Mouse (Mus musculus) stomach, embryonic 15.5 days (tissue): ENCODE measurements around the gene Dguok. TPM values are rescaled to one million over a fixed set of nuclear protein-coding genes. Genes with fewer than 3 reads are reported as not detected.

Experiments
- ATAC-seq: fragments of 200-750 bp; cut with Nextera tagmentation; 2 replicates; pipeline ENCODE4 v1.8.0; 2017; ENCODE audit warnings: low read depth, moderate number of reproducible peaks, moderate TSS enrichment; ENCODE audit not compliant: insufficient read depth, low FRiP score
- H3K27ac ChIP-seq: fragments of 300-500 bp; sonication (generic); 2 replicates; pipeline ENCODE4 v1.5.1; 2015; ENCODE audit warnings: mild to moderate bottlenecking, inconsistent platforms
- H3K27me3 ChIP-seq: fragments of 300-500 bp; sonication (generic); replicated peaks from 2 replicates; pipeline ENCODE4 v1.6.1; 2015; ENCODE audit warnings: inconsistent platforms
- H3K36me3 ChIP-seq: fragments of 300-500 bp; sonication (generic); 2 replicates; pipeline ENCODE4 v1.6.1; 2015; ENCODE audit warnings: inconsistent platforms
- H3K4me1 ChIP-seq: fragments of 300-500 bp; sonication (generic); 2 replicates; pipeline ENCODE4 v1.6.1; 2015; ENCODE audit warnings: inconsistent platforms
- H3K4me2 ChIP-seq: fragments of 300-500 bp; sonication (generic); 2 replicates; pipeline ENCODE4 v1.6.1; 2015; ENCODE audit warnings: mild to moderate bottlenecking, inconsistent platforms
- H3K4me3 ChIP-seq: fragments of 300-500 bp; sonication (generic); replicated peaks from 2 replicates; pipeline ENCODE4 v1.5.1; 2015; ENCODE audit warnings: inconsistent platforms
- H3K9ac ChIP-seq: fragments of 300-500 bp; sonication (generic); 2 replicates; pipeline ENCODE4 v1.6.1; 2015; ENCODE audit warnings: inconsistent platforms
- H3K9me3 ChIP-seq: fragments of 300-500 bp; sonication (generic); 2 replicates; pipeline ENCODE4 v1.6.1; 2016; ENCODE audit warnings: inconsistent platforms
- WGBS: fragments of 180-500 bp; shearing (Covaris S2); methylation state at CpG from one replicate; pipeline ENCODE4 v1.1.7; 2015; 5-methylcytosine and 5-hydroxymethylcytosine counted together
- polyA plus RNA-seq: library from polyadenylated mRNA; unstranded; fragments of >200 nt; fragmentation: Nextera tagmentation; extraction: Ambion mirVana; gene quantifications from 2 replicates; pipeline ENCODE4 v1.2.1, GENCODE M21; 2015

Dguok gene
- polyA plus RNA-seq, 1 experiment from 2014 or later, result 76.2 TPM

- WGBS, result 81% methylated on average over 3 of the region's 3 CpGs
- H3K27me3 ChIP-seq, result no peaks in the 10 kb centered on the region
- H3K9me3 ChIP-seq, result no peaks in the 10 kb centered on the region
- ATAC-seq, result no peak
- H3K9ac ChIP-seq, result no peak overlapping the region
- 0 out of 2 replicates have a peak, but pooled peaks cover 6% of the 10 kb centered on the region for H3K4me1 ChIP-seq
- no peaks in the 10 kb centered on the region for H3K36me3 ChIP-seq
- H3K27ac ChIP-seq, result no peak overlapping the region
- no peak overlapping the region for H3K4me3 ChIP-seq
- no peak overlapping the region for H3K4me2 ChIP-seq
Measured at GRCm38 (mm10) chr6:83518637-83519036, 11.9 kb upstream of the Dguok start.

- Histone ChIP-seq H3K4me1 (no peaks in the 10 kb centered on the region), H3K9me3 (no peaks in the 10 kb centered on the region), H3K9ac (no peak overlapping the region), H3K27ac (no peak overlapping the region), H3K4me3 (no peak overlapping the region), H3K27me3 (no peaks in the 10 kb centered on the region), H3K36me3 (no peaks in the 10 kb centered on the region), H3K4me2 (no peak overlapping the region)
- no peak for ATAC-seq
- WGBS, result 66% methylated on average over 3 of the region's 3 CpGs
Measured at GRCm38 (mm10) chr6:83515172-83515571, 8.4 kb upstream of the Dguok start.

GRCm38 (mm10) chr6:83512495-83512894, 5.7 kb upstream of the Dguok start:
- H3K4me3 ChIP-seq, result no peak overlapping the region
- H3K36me3 ChIP-seq, result no peaks in the 10 kb centered on the region
- H3K9me3 ChIP-seq, result no peaks in the 10 kb centered on the region
- H3K27ac ChIP-seq, result no peak overlapping the region
- H3K4me2 ChIP-seq, result no peak overlapping the region
- ATAC-seq, result no peak
- WGBS, result 21% methylated on average over 1 of the region's 1 CpGs
- no peak overlapping the region for H3K9ac ChIP-seq
- no peaks in the 10 kb centered on the region for H3K4me1 ChIP-seq
- no peaks in the 10 kb centered on the region for H3K27me3 ChIP-seq

- Histone ChIP-seq H3K4me1 (peaks cover 5% of the 10 kb centered on the region; the same call in 1 of the 2 replicates), H3K4me3 (no peak overlapping the region), H3K36me3 (no peaks in the 10 kb centered on the region), H3K9ac (no peak overlapping the region), H3K4me2 (no peak overlapping the region), H3K27me3 (no peaks in the 10 kb centered on the region), H3K9me3 (no peaks in the 10 kb centered on the region), H3K27ac (no peak overlapping the region)
- ATAC-seq, result no peak
- WGBS, result 56% methylated on average over 2 of the region's 2 CpGs
Measured at GRCm38 (mm10) chr6:83510210-83510609, 3.4 kb upstream of the Dguok start.

- peaks cover 11% of the 10 kb centered on the region; the same call in 1 of the 2 replicates for H3K4me1 ChIP-seq
- ATAC-seq, result no peak
- no peaks in the 10 kb centered on the region for H3K9me3 ChIP-seq
- no peak overlapping the region for H3K4me2 ChIP-seq
- WGBS, result 32% methylated on average over 8 of the region's 8 CpGs
- H3K36me3 ChIP-seq, result no peaks in the 10 kb centered on the region
- no peak overlapping the region for H3K27ac ChIP-seq
- no peak overlapping the region for H3K9ac ChIP-seq
- H3K27me3 ChIP-seq, result no peaks in the 10 kb centered on the region
- no peak overlapping the region for H3K4me3 ChIP-seq
Measured at GRCm38 (mm10) chr6:83509442-83509841, 2.7 kb upstream of the Dguok start.

GRCm38 (mm10) chr6:83507168-83507546, 388 bp upstream of the Dguok start:
- no peaks in the 10 kb centered on the region for H3K9me3 ChIP-seq

GRCm38 (mm10) chr6:83505554-83505953, 1.2 kb downstream of the Dguok start:
- Histone ChIP-seq H3K4me2 (peak overlapping the region; percentile 66; the same call in 1 of the 2 replicates), H3K9me3 (no peaks in the 10 kb centered on the region), H3K9ac (no peak overlapping the region), H3K4me1 (peaks cover 11% of the 10 kb centered on the region; the same call in 1 of the 2 replicates), H3K36me3 (no peaks in the 10 kb centered on the region), H3K4me3 (peak overlapping the region; percentile 88; the same call in 1 of the 2 replicates), H3K27me3 (no peaks in the 10 kb centered on the region), H3K27ac (no peak overlapping the region)
- 87% methylated on average over 4 of the region's 4 CpGs for WGBS
- ATAC-seq, result no peak

More at GRCm38 (mm10) chr6:83507168-83507546, 388 bp upstream of the Dguok start:
- WGBS, result 22% methylated on average over 6 of the region's 6 CpGs
- Histone ChIP-seq H3K4me3 (peak overlapping the region; percentile 88), H3K27ac (peak overlapping the region; percentile 99; the same call in 1 of the 2 replicates), H3K36me3 (no peaks in the 10 kb centered on the region), H3K27me3 (no peaks in the 10 kb centered on the region), H3K4me1 (peaks cover 11% of the 10 kb centered on the region; the same call in 1 of the 2 replicates), H3K9ac (no peak overlapping the region), H3K4me2 (peak overlapping the region; percentile 66)
- ATAC-seq, result no peak

- no peak overlapping the region for H3K9ac ChIP-seq
- WGBS, result 69% methylated on average over 3 of the region's 3 CpGs
- no peaks in the 10 kb centered on the region; the same call in 1 of the 2 replicates for H3K36me3 ChIP-seq
- peaks cover 11% of the 10 kb centered on the region; the same call in 1 of the 2 replicates for H3K4me1 ChIP-seq
- H3K4me3 ChIP-seq, result no peak overlapping the region
- H3K4me2 ChIP-seq, result no peak overlapping the region
- H3K9me3 ChIP-seq, result no peaks in the 10 kb centered on the region
- no peak overlapping the region for H3K27ac ChIP-seq
- H3K27me3 ChIP-seq, result no peaks in the 10 kb centered on the region
- ATAC-seq, result no peak
Measured at GRCm38 (mm10) chr6:83503361-83503760, 3.4 kb downstream of the Dguok start.

- Histone ChIP-seq H3K36me3 (no peaks in the 10 kb centered on the region; the same call in 1 of the 2 replicates), H3K27me3 (no peaks in the 10 kb centered on the region), H3K9me3 (no peaks in the 10 kb centered on the region), H3K9ac (no peak overlapping the region), H3K4me3 (no peak overlapping the region), H3K27ac (peak overlapping the region; percentile 9; the same call in 1 of the 2 replicates), H3K4me2 (no peak overlapping the region), H3K4me1 (peaks cover 11% of the 10 kb centered on the region; the same call in 1 of the 2 replicates)
- no peak for ATAC-seq
- 85% methylated on average over 3 of the region's 3 CpGs for WGBS
Measured at GRCm38 (mm10) chr6:83502656-83503055, 4.1 kb downstream of the Dguok start.

GRCm38 (mm10) chr6:83501524-83502310, 5.1 kb downstream of the Dguok start:
- no peak overlapping the region for H3K9ac ChIP-seq
- peak overlapping the region; percentile 56; the same call in 1 of the 2 replicates for H3K27ac ChIP-seq

GRCm38 (mm10) chr6:83500462-83500861, 6.3 kb downstream of the Dguok start:
- no peaks in the 10 kb centered on the region for H3K9me3 ChIP-seq
- H3K4me1 ChIP-seq, result 0 out of 2 replicates have a peak, but pooled peaks cover 9% of the 10 kb centered on the region
- H3K4me2 ChIP-seq, result no peak overlapping the region
- no peak overlapping the region for H3K4me3 ChIP-seq
- 57% methylated on average over 3 of the region's 3 CpGs for WGBS
- no peak for ATAC-seq
- H3K9ac ChIP-seq, result no peak overlapping the region
- H3K27me3 ChIP-seq, result no peaks in the 10 kb centered on the region
- H3K27ac ChIP-seq, result no peak overlapping the region
- H3K36me3 ChIP-seq, result no peaks in the 10 kb centered on the region; the same call in 1 of the 2 replicates

More at GRCm38 (mm10) chr6:83501524-83502310, 5.1 kb downstream of the Dguok start:
- no peak overlapping the region for H3K4me2 ChIP-seq
- WGBS, result 64% methylated on average over 9 of the region's 9 CpGs
- no peak overlapping the region for H3K4me3 ChIP-seq
- no peak for ATAC-seq
- H3K4me1 ChIP-seq, result 0 out of 2 replicates have a peak, but pooled peaks cover 9% of the 10 kb centered on the region
- no peaks in the 10 kb centered on the region for H3K9me3 ChIP-seq
- H3K27me3 ChIP-seq, result no peaks in the 10 kb centered on the region
- H3K36me3 ChIP-seq, result no peaks in the 10 kb centered on the region; the same call in 1 of the 2 replicates

- Histone ChIP-seq H3K9me3 (no peaks in the 10 kb centered on the region), H3K9ac (no peak overlapping the region), H3K27me3 (no peaks in the 10 kb centered on the region), H3K4me2 (no peak overlapping the region), H3K4me1 (0 out of 2 replicates have a peak, but pooled peaks cover 3% of the 10 kb centered on the region), H3K36me3 (no peaks in the 10 kb centered on the region; the same call in 1 of the 2 replicates), H3K27ac (no peak overlapping the region), H3K4me3 (no peak overlapping the region)
- WGBS, result 90% methylated on average over 10 of the region's 10 CpGs
- no peak for ATAC-seq
Measured at GRCm38 (mm10) chr6:83499078-83499477, 7.7 kb downstream of the Dguok start.
